Mouse (Mus musculus) heart, postnatal 0 days (tissue): ENCODE data around the gene Olfr39.

Source experiments
- CTCF ChIP-seq: IDR thresholded peaks from 2 replicates; pipeline ENCODE4 v1.5.1; 2016; ENCODE audit warnings: antibody characterized with exemption, control low read depth, low read depth
- EP300 ChIP-seq: IDR thresholded peaks from 2 replicates; pipeline ENCODE4 v1.6.1; 2016; ENCODE audit warnings: antibody characterized with exemption, low read depth

GRCm38 (mm10) chr9:20282051-20282450 lies at the start of gene Olfr39:
- TF ChIP-seq CTCF (no peak), EP300 (no peak)
